Mouse (Mus musculus): Measurements from ENCODE around the gene Mga. TPM values are rescaled to one million over a fixed set of nuclear protein-coding genes. Genes with fewer than 3 reads are reported as not detected.
A peak's percentile ranks its signal among the peaks of the same experiment; 100 is the strongest.

Mga gene
- polyA plus RNA-seq, 1 experiment from 2014 or later, result 14.2 TPM

DNA sequence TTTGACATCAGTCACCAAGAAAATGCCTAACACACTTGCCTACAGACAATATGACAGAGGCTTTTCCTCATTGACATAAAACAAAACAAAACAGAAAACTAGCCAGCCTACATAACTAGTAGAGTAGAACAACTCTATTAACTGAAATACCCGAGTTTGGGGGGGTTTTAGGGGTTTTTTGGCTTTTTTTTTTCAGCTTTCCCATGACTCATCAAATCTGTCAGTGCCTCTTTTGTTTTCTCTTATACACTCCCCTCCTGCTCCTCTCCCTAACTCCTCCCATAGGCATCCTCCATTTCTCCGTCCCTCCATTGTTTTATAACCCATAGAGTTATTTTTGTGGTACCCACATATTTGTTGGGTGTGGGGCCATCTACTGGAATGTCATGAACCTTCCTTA lies 96.5 kb downstream of the Mga start:
- Histone ChIP-seq H3K36me3 (ENCODE audit: insufficient read depth, low read length) (no peaks in the 10 kb centered on the region), H3K4me1 (ENCODE audit: insufficient read depth, low read depth, low read length) (peaks cover 16% of the 10 kb centered on the region), H3K27ac (ENCODE audit: low read length) (0 out of 2 replicates have a peak overlapping the region, but pooled peaks have one; percentile 11), H3K9me3 (ENCODE audit: low read length) (no peaks in the 10 kb centered on the region), H3K4me3 (ENCODE audit: low read depth, low read length) (no peak overlapping the region), H3K4me2 (replicated peaks; ENCODE audit: low read depth, low read length) (no peak overlapping the region), H3K27me3 (replicated peaks; ENCODE audit: insufficient read depth, low read length) (no peaks in the 10 kb centered on the region), H3K9ac (replicated peaks; ENCODE audit: low read depth) (no peak overlapping the region)
- no peak for TF ChIP-seq EP300 (IDR thresholded peaks at IDR 0.05)
- DNase-seq (ENCODE audit: low spot score) (no peak), ATAC-seq (no peak)
- WGBS, result 52% methylated on average over 2 of the region's 2 CpGs

GRCm38 (mm10) chr2:119994839-119995238 lies 97.8 kb downstream of the Mga start:
- TF ChIP-seq EP300 (IDR thresholded peaks at IDR 0.05) (no peak), CTCF (IDR thresholded peaks at IDR 0.05) (no peak)
- H3K27ac ChIP-seq (ENCODE audit: low read length), result peak overlapping the region; percentile 76
- peaks cover 13% of the 10 kb centered on the region for H3K4me1 ChIP-seq (ENCODE audit: insufficient read depth, low read depth, low read length)
- H3K4me2 ChIP-seq (replicated peaks; ENCODE audit: low read depth, low read length), result no peak overlapping the region
- DNase-seq (ENCODE audit: low spot score), result no peak
- whole genome bisulfite sequencing, result 77% methylated on average over 6 of the region's 6 CpGs
- H3K9ac ChIP-seq (replicated peaks; ENCODE audit: low read depth), result peak overlapping the region; percentile 26; the same call in 1 of the 2 replicates
- H3K36me3 ChIP-seq (ENCODE audit: insufficient read depth, low read length), result no peaks in the 10 kb centered on the region
- H3K4me3 ChIP-seq (ENCODE audit: low read depth, low read length), result no peak overlapping the region
- no peaks in the 10 kb centered on the region for H3K27me3 ChIP-seq (replicated peaks; ENCODE audit: insufficient read depth, low read length)
- no peaks in the 10 kb centered on the region for H3K9me3 ChIP-seq (ENCODE audit: low read length)
- ATAC-seq, result no peak

DNA sequence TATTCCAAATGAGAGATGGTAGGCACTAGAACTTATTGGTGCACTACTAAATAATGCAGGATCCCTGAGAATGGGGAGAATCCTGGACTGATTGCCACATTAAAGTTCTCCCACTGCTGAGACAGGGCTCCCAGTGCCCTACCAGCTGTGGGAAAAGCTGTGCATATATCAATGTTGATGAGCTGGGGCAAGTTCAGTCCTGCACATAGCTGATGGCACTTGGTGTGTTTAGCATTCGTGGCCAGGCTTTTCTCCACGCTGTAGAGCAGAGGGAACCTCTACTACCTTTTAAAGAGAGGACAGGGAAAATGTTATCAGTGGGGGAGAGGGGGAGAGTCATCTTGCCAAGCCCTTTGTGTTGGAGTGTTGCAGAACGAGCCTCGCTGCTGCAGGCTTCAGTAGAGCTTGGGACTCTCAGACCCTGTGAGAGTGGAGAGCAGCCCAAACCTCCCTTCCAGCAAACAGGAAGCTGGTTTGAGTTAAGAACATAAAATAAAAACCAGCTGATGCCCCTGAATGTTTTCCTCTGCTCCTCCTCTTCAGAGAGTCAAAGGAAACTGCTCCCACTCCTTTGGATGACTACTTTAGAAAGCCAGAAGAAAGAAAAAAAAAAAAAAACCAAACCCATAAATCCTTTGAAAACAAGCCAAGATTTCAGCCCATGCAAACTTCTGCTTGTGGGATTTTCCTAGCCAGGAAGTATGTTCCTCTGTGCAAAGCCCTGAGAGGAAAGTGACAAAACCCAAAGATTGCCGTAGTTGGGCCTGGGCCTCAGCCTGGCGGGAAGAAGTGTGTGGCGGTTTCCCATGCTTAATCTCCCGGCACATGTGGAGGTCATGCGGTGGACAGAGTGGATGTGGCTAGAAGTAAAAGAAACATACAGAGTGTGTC lies 98.6 kb downstream of the Mga start:
- Histone ChIP-seq H3K36me3 (ENCODE audit: insufficient read depth, low read length) (no peaks in the 10 kb centered on the region), H3K9ac (replicated peaks; ENCODE audit: low read depth) (peak overlapping the region; percentile 26; the same call in 1 of the 2 replicates), H3K4me3 (ENCODE audit: low read depth, low read length) (no peak overlapping the region), H3K4me2 (replicated peaks; ENCODE audit: low read depth, low read length) (no peak overlapping the region), H3K27me3 (replicated peaks; ENCODE audit: insufficient read depth, low read length) (no peaks in the 10 kb centered on the region), H3K9me3 (ENCODE audit: low read length) (no peaks in the 10 kb centered on the region), H3K27ac (ENCODE audit: low read length) (peak overlapping the region; percentile 76), H3K4me1 (ENCODE audit: insufficient read depth, low read depth, low read length) (peaks cover 13% of the 10 kb centered on the region)
- DNase-seq (ENCODE audit: low spot score), result peak; percentile 69
- peak; percentile 17 for ATAC-seq
- TF ChIP-seq CTCF (IDR thresholded peaks at IDR 0.05), result no peak
- TF ChIP-seq EP300 (IDR thresholded peaks at IDR 0.05), result no peak
- 20% methylated on average over 9 of the region's 9 CpGs for WGBS

GRCm38 (mm10) chr2:119997354-119997753 lies 100.3 kb downstream of the Mga start:
- no peak for DNase-seq (ENCODE audit: low spot score)
- no peaks in the 10 kb centered on the region for H3K9me3 ChIP-seq (ENCODE audit: low read length)
- no peak overlapping the region for H3K27ac ChIP-seq (ENCODE audit: low read length)
- H3K4me1 ChIP-seq (ENCODE audit: insufficient read depth, low read depth, low read length), result peaks cover 13% of the 10 kb centered on the region
- no peaks in the 10 kb centered on the region for H3K27me3 ChIP-seq (replicated peaks; ENCODE audit: insufficient read depth, low read length)
- TF ChIP-seq EP300 (IDR thresholded peaks at IDR 0.05), result no peak
- TF ChIP-seq CTCF (IDR thresholded peaks at IDR 0.05), result no peak
- H3K9ac ChIP-seq (replicated peaks; ENCODE audit: low read depth), result no peak overlapping the region
- 75% methylated on average over 4 of the region's 4 CpGs for WGBS
- H3K4me3 ChIP-seq (ENCODE audit: low read depth, low read length), result no peak overlapping the region
- ATAC-seq, result no peak
- no peaks in the 10 kb centered on the region for H3K36me3 ChIP-seq (ENCODE audit: insufficient read depth, low read length)
- H3K4me2 ChIP-seq (replicated peaks; ENCODE audit: low read depth, low read length), result no peak overlapping the region

DNA sequence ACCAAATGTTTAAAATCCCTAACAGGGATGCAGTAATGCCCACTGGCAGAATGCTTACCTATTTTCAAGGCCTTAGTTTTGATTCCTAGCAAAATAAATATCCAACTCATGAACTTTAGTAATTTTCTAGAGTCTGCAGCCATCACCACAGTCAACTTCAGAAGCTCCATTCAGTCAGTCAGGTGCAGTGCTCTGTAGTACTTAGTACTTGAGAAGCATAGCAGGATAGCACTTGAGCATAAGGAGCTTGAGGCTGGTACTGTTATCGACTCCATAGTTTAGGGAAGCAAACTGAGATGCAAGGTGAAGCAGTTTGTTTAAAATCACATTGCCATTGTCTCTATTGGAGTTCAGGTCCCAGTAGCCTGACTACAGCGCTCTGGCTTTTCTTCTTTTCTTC lies 102.7 kb downstream of the Mga start:
- H3K4me1 ChIP-seq (ENCODE audit: insufficient read depth, low read depth, low read length), result peaks cover 13% of the 10 kb centered on the region
- H3K4me2 ChIP-seq (replicated peaks; ENCODE audit: low read depth, low read length), result no peak overlapping the region
- WGBS, result 77% methylated on average over 2 of the region's 2 CpGs
- no peak overlapping the region for H3K9ac ChIP-seq (replicated peaks; ENCODE audit: low read depth)
- 0 out of 2 replicates have a peak, but pooled peaks have one; percentile 37 for ATAC-seq
- no peak overlapping the region for H3K27ac ChIP-seq (ENCODE audit: low read length)
- TF ChIP-seq CTCF (IDR thresholded peaks at IDR 0.05) (no peak), EP300 (IDR thresholded peaks at IDR 0.05) (no peak; the same call in 1 of the 2 replicates)
- no peaks in the 10 kb centered on the region for H3K9me3 ChIP-seq (ENCODE audit: low read length)
- no peaks in the 10 kb centered on the region for H3K27me3 ChIP-seq (replicated peaks; ENCODE audit: insufficient read depth, low read length)
- peak; percentile 73 for DNase-seq (ENCODE audit: low spot score)
- H3K4me3 ChIP-seq (ENCODE audit: low read depth, low read length), result no peak overlapping the region
- no peaks in the 10 kb centered on the region; the same call in 1 of the 2 replicates for H3K36me3 ChIP-seq (ENCODE audit: insufficient read depth, low read length)

- no peaks in the 10 kb centered on the region for H3K27me3 ChIP-seq (replicated peaks; ENCODE audit: insufficient read depth, low read length)
- no peak overlapping the region for H3K4me3 ChIP-seq (ENCODE audit: low read depth, low read length)
- 49% methylated on average over 3 of the region's 3 CpGs for WGBS
- ATAC-seq (peak; percentile 95), DNase-seq (ENCODE audit: low spot score) (peak; percentile 89)
- H3K4me2 ChIP-seq (replicated peaks; ENCODE audit: low read depth, low read length), result no peak overlapping the region
- H3K9ac ChIP-seq (replicated peaks; ENCODE audit: low read depth), result no peak overlapping the region
- no peak for TF ChIP-seq CTCF (IDR thresholded peaks at IDR 0.05)
- no peak for TF ChIP-seq EP300 (IDR thresholded peaks at IDR 0.05)
- H3K36me3 ChIP-seq (ENCODE audit: insufficient read depth, low read length), result no peaks in the 10 kb centered on the region; the same call in 1 of the 2 replicates
- H3K4me1 ChIP-seq (ENCODE audit: insufficient read depth, low read depth, low read length), result peaks cover 4% of the 10 kb centered on the region; the same call in 1 of the 2 replicates
- no peaks in the 10 kb centered on the region for H3K9me3 ChIP-seq (ENCODE audit: low read length)
- H3K27ac ChIP-seq (ENCODE audit: low read length), result peak overlapping the region; percentile 85
These were observed 104.0 kb downstream of the Mga start for GRCm38 (mm10) chr2:120000882-120001584.
